Mouse (Mus musculus): ENCODE results near the gene Ubn1.

Gene Ubn1

GRCm38 (mm10) chr16:5063472-5063871 is 13.6 kb downstream of the Ubn1 start:
- in situ Hi-C loops (cut with MboI; ENCODE audit: unreplicated experiment in 2 of 2), result loop anchor here in 1 of 2 experiments (25.0 kb wide), 1 partner anchor 951 kb away; no protein-coding TSS in a partner anchor

DNA sequence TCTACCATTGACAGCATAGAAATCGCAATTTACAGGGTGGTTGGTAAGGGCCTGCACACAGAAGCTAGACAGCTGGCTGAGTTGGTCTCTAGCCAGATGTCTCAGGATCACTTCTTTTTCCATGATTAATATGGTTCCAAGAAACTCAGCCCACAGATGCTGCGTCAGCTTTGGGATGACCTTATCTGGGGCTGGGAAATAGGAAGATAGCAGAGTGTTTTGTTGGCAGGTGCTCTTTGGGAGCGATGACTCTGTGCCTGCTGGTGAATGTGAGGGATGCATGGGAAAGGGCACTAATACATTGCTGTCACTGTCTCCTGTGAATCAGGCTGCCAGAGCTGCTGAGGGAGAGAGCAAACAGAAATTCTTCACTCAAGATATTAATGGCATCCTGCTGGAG is 20.5 kb downstream of the Ubn1 start:
- in situ Hi-C loops (cut with MboI; ENCODE audit: unreplicated experiment in 2 of 2), result loop anchor here in 1 of 2 experiments (25.0 kb wide), 1 partner anchor 958 kb away; no protein-coding TSS in a partner anchor

DNA sequence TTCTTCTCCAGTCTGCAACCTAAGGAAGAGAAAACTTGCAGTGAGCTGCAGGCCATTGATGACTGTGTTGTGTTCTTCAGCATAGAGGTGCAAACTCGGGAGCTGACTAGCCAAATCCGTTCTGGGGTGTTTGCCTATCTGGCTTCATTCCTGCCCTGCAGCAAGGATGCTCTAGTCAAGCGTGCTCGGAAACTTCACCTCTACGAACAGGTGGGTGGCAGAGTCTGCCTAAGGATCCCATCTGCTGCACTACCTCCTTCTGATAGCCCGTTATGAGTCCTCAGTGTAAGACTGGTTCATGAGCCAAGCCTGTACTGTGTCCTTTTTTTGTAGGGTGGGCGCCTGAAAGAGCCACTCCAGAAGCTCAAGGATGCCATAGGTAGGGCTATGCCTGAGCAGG is 22.1 kb downstream of the Ubn1 start:
- in situ Hi-C loops (cut with MboI; ENCODE audit: unreplicated experiment in 2 of 2), result loop anchor here in 1 of 2 experiments (25.0 kb wide), 1 partner anchor 960 kb away; no protein-coding TSS in a partner anchor

- in situ Hi-C loops (cut with MboI; ENCODE audit: unreplicated experiment in 2 of 2), result loop anchor here in 1 of 2 experiments (25.0 kb wide), 1 partner anchor 962 kb away; no protein-coding TSS in a partner anchor
Observed at GRCm38 (mm10) chr16:5074341-5074740, 24.5 kb downstream of the Ubn1 start.

DNA sequence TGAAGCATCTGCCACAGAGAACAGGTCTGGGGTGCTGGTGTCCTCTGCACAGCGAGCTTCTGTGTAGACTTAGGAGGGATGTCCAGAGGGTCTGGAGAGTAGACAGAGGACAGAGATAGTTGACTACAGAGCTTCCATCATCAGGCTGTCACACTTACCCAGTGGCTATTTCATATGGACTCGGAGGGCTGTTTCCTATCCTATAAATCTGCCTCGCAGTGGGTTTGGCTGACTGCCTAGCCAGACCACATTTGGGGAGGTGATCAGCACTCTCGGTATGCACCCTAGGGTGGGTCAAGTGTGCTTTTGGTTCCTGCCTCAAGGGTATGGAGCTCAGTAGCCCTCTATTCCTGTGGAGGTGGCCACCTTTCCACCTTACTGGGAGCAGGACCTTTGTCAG is 35.3 kb downstream of the Ubn1 start:
- in situ Hi-C loops (cut with MboI; ENCODE audit: unreplicated experiment in 2 of 2), result no loop called here

GRCm38 (mm10) chr16:5086179-5086578 is 36.3 kb downstream of the Ubn1 start:
- in situ Hi-C loops (cut with MboI; ENCODE audit: unreplicated experiment in 2 of 2), result no loop called here

DNA sequence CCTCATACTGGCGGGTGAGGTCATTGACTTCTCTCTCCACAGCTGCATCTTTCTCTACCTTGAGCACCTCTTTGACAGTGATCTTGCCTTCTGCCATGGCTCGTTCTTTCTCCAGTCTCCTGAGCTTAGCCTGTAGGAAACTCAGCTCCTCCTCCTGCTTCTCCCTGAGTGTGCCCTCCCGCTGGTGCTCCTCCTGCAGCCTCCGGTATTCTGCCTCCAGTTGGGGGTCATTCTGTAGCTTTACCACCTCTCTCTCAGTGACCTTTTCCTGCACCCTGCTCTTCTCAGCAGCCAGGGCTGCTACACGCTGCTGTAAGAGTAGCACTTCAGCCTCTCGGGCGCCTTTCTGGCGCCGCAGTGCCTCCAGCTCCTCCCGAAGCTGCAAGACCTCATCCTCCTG is 39.2 kb downstream of the Ubn1 start:
- in situ Hi-C loops (cut with MboI; ENCODE audit: unreplicated experiment in 2 of 2), result no loop called here

DNA sequence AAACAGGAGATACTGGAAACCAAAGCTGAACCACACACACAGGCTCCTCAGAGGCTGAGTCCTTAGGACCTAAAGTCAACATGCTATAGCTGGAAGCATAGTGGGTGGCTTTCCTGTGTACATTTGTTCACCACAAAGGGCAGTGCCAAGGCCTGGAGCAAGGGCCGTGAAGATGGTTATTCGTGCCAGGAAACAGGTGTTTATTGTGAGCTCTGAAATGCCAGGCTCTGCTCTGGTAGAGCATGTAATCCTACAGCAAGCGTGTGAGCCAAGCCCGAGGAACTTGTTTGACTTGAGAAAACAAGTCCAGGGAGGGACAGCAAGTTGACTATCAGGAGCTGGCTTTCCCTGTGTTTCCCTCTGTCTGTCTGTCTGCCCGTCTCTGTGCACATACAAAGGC is 43.4 kb downstream of the Ubn1 start:
- in situ Hi-C loops (cut with MboI; ENCODE audit: unreplicated experiment in 2 of 2), result no loop called here

- in situ Hi-C loops (cut with MboI; ENCODE audit: unreplicated experiment in 2 of 2), result no loop called here
Observed at GRCm38 (mm10) chr16:5096504-5096903, 46.6 kb downstream of the Ubn1 start.

DNA sequence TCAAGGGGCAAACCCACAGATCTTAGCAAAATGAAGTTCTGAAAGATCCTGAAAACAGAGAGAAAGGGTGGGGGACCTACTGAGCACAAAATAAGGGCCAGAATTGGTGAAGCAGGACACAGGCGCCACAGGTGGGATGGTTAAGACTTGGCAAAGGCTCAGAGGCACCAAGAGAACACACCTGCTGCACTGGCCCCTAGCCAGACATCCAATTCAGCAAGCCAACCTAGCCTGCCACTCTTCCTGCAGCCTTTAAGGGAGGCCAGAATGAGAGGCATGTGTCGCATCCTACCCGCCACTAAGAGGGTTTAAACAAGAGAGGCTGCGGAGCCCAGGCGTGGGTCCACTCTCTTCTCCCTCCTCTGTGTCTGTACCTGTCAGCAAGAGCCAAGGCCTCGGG is 51.1 kb downstream of the Ubn1 start:
- in situ Hi-C loops (cut with MboI; ENCODE audit: unreplicated experiment in 2 of 2), result no loop called here

DNA sequence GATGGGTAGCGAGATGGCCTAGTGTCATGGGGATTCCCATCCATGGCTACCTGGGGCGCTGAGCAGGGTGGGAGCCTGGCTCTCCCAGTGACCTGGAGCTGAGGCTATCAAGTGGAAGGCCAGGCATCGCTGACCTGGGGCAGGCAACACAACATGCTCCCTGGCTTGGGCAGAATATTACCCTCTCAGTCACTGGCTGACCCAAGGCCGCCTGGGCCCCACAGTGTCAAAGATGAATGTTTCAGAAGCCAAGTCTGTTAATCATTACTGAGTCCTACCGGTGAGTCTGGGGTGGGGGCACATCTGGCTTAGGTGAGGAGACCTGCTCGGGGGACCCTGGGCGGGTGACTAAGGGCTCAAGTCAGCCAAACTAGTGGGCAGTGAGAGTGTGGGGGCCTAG is 60.0 kb downstream of the Ubn1 start:
- in situ Hi-C loops (cut with MboI; ENCODE audit: unreplicated experiment in 2 of 2), result no loop called here

- in situ Hi-C loops (cut with MboI; ENCODE audit: unreplicated experiment in 2 of 2), result no loop called here
Observed at GRCm38 (mm10) chr16:5111021-5111420, 61.2 kb downstream of the Ubn1 start.

GRCm38 (mm10) chr16:5113002-5113550 is 63.2 kb downstream of the Ubn1 start:
- in situ Hi-C loops (cut with MboI; ENCODE audit: unreplicated experiment in 2 of 2), result no loop called here

GRCm38 (mm10) chr16:5113582-5113981 is 63.7 kb downstream of the Ubn1 start:
- in situ Hi-C loops (cut with MboI; ENCODE audit: unreplicated experiment in 2 of 2), result no loop called here

GRCm38 (mm10) chr16:5119385-5119784 is 69.5 kb downstream of the Ubn1 start:
- in situ Hi-C loops (cut with MboI; ENCODE audit: unreplicated experiment in 2 of 2), result no loop called here

- in situ Hi-C loops (cut with MboI; ENCODE audit: unreplicated experiment in 2 of 2), result no loop called here
Observed at GRCm38 (mm10) chr16:5119845-5120244, 70.0 kb downstream of the Ubn1 start.

- in situ Hi-C loops (cut with MboI; ENCODE audit: unreplicated experiment in 2 of 2), result no loop called here
Observed at GRCm38 (mm10) chr16:5123476-5123875, 73.6 kb downstream of the Ubn1 start.

DNA sequence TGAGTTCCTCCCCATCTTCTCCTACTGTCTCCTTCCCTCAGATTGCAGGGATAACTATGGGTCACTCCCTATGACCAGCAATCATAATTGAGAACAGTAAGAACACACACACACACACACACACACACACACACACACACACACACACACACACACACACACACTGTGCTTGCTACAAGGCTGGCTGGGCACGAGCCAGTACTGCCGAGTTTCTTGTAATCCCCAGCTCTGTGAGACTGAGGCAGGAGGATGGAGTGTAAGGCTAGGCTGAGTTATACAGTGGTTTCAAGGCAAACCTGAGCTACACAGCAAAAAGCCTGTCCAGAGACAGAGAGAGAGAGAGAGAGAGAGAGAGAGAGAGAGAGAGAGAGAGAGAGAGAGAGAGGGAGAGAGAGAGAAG is 80.3 kb downstream of the Ubn1 start:
- in situ Hi-C loops (cut with MboI; ENCODE audit: unreplicated experiment in 2 of 2), result no loop called here

DNA sequence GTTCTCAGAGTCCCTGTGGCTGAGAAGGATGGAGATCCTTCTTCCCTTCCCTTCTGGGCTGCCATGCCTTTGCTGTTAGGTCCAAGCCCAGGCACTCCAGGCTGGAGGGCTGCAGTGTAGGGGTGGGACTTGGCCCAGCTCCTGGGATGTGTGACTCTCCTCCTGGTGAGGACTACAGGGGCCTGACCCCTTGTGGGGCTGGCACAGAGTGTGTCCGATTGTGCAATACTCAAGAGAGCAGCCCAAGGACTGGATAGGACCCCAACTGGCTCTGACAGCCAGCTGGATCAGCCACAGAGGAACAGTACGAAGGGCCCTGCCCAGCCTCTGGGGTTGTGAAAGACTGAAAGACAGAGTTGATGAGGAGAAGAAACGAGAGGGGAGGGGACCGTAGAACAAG is 80.9 kb downstream of the Ubn1 start:
- in situ Hi-C loops (cut with MboI; ENCODE audit: unreplicated experiment in 2 of 2), result no loop called here

DNA sequence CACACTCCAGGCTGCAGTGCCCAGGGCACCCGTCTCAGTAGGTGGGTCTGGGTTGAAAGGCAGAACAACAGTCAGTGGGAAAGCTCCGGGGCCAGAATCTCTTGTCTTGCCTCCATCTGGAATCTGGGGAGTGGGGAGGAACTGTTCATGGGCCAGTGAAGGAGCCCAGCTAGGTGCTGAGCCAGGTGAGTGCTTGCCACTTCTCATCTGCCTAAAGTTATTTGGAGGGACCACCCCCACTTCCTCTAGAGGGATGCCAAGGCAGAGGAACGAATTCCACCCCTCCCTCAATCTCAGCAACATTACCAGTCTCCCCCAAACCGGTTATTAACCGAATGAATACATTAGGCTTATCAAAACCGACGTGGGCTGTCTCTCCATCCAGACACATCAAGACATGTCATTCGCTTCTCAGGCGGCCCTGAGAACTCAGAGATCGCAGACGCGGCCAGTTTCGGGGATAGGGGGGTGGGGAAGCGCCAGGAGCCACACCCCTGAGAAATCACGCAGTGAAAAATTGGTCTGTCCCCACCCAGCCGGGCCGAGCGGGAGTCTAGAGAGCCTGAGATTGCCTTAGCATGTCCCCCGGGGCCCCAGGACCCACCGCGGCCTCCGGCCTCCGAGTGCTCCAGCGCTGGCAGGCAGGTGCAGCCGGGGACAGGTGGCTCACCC is 81.5 kb downstream of the Ubn1 start:
- in situ Hi-C loops (cut with MboI; ENCODE audit: unreplicated experiment in 2 of 2), result no loop called here

- in situ Hi-C loops (cut with MboI; ENCODE audit: unreplicated experiment in 2 of 2), result no loop called here
Observed at GRCm38 (mm10) chr16:5132401-5132801, 82.5 kb downstream of the Ubn1 start, which contains the start of gene Ppl. Gene Ppl, minus strand, starts transcription at chr16:5132421.

GRCm38 (mm10) chr16:5134623-5135330 is 84.9 kb downstream of the Ubn1 start:
- in situ Hi-C loops (cut with MboI; ENCODE audit: unreplicated experiment in 2 of 2), result no loop called here

Data from v-Abl transformed pro-B cells (cell line).